Mouse (Mus musculus): ENCODE data around the gene Fjx1.

The Fjx1 gene

DNA sequence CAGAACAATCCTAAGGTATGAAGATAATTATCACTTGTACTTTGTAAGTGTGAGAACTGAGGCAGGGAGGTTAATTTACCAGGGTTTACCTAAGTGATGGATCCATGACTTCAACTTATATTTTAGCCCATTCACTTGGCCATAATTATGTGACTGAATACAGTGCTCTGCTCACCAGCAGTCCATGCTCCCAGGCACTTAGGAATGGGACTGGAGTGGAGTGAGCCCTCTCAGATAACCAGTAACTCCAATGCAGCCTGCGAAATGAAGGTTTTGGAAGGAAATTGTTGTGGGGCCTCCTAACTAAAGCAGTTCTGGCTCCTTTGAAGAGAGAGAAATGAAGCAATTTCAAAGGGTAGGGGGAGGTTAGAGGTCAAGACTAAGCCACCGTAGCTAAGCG, 25.9 kb downstream of the Fjx1 start:
- no peak for DNase-seq (ENCODE audit: low spot score)

GRCm38 (mm10) chr2:102416149-102416743, 36.1 kb downstream of the Fjx1 start:
- DNase-seq (ENCODE audit: low spot score), result no peak

GRCm38 (mm10) chr2:102412738-102413137, 39.6 kb downstream of the Fjx1 start:
- no peak for DNase-seq (ENCODE audit: low spot score)

DNA sequence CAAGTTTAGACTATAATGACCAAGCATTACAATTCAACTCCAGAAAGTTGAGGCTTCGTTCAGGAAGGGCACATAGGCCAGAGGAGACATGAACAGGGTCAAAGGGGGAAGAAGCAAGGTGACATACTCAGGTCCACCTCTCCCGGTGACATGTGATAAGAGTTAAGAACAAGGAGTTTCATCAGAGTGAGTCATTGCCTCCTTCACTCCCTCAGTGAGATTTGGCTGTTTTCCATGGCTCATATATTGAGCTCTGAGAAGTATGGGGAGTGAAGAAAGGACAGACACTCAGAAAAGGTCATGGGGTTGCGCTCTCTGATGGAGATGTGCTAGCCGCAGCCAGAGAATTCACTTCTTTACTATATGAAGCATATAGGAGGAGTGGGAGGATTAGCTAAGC, 41.7 kb downstream of the Fjx1 start:
- no peak for DNase-seq (ENCODE audit: low spot score)

DNA sequence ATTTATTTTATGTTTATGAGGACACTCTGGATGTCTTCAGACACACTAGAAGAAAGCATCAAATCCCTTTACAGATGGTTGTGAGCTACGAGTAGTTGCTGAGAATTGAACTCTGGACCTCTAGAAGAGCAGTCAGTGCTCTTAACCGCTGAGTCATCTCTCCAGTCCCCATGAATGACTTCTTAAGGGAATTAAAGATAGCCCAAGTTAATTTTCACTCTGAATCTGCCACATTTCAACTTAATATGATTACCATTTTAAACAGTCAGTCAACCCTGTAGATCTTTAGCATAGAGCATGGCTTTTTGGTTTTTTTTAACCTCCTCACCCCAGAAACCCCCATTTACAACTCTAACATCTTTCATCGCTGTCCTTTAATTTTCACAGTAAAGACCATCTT, 42.6 kb downstream of the Fjx1 start:
- no peak for DNase-seq (ENCODE audit: low spot score)

DNA sequence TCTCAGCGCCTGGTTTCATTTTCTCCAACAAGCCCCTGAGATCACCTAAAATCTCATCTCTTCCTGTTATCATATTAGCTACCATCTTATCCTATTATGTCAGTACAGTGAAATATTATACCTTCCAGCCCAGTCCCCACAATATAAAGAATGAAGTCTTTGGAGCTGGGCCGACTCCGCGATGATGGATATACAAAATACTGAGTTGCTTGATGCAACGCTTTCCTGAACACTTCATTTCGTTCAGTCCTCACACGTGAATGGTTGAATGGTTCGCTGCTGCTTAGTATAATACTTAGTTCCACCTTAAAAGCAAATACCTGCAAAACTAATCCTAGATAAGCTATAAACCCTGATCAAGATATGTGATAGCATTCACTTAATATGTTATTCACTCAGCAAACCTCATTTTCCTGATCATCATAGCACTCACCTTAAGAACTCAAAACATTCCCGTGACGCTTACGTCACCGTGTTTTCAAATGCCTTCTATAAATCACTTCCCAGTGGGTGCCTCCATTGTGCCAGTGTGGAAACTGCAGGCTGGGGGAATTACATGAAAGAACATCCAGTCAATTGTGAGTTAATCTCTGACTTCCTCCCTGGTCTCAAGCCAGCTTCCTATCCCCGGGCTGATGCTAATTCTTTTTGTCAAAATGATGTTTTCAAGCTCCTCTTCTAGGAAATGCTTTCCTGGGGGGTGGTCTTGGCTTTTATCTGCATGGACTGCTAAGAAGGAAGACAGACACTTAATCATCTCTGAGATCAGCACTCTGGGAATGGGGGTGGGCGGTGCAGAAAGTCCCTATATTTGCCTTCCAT, 44.7 kb downstream of the Fjx1 start, which contains the start of gene Trim44:
Gene Trim44 (minus strand): TSS at position 466 of the 822 bp plus-strand sequence.
- DNase-seq (ENCODE audit: low spot score), result peak; percentile 49

DNA sequence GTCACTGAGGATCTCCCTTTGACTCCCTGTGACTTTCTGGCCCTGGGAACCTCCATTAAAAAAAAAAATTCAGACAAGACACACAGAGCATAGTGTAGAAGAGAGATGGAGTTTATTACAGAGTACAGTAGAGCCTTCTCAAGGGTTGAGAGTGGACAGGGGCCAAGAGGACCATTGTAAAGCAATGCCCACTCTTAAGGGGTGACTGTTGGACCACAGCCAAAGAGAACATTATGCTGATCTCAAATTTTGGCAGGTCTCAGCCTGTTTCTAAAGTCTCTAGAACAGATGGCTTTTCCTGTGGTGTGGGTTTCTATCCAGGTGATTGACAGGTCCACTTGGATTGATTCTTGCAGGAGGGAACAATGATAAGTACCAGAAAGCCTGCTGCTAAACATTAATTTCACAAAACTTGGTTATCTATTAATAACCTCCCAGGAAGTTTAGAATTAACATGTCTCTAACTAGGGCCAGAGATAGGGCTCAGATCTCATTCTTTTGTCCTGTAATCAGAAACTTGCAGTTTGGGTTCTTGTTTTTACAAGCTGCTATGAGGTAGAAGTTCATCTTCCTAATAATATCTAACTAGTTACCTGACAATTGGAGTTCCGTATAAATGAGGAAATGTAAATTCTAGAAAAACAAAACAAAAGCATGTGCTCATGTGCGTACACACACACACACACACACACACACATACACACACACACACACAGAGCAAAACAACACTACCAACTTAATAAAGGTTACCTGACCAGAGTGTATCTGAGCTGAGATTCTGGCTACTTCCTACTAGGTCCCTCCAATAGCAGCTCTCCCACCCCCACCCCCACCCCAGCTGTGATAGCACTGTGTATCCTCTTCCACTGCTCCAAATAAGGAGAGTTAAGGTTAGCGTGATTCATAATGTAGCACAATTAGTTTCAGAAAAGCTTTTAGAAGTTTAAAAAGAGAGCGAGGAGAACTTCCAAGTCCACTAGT, 45.7 kb downstream of the Fjx1 start:
- DNase-seq (ENCODE audit: low spot score), result no peak

GRCm38 (mm10) chr2:102403982-102404381, 48.3 kb downstream of the Fjx1 start:
- DNase-seq (ENCODE audit: low spot score), result no peak

DNA sequence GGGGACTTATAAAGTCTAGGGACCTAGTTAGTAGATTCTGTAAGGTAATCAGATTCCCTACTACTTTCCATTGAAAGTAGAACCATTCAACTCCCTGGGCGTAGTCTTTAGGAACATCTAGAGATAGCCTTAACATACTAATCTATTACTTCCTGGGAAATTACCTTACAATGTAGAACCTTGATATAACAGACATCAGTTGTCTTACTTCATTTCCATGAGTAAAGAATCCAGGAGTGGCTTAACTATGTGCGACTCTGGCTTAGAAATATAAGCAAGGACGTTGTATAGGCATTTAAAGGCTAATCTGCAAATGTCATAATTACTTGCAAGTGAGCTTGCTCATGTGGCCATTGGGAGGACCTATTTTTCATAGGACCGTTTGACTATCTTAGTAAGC, 49.0 kb downstream of the Fjx1 start:
- no peak for DNase-seq (ENCODE audit: low spot score)

DNA sequence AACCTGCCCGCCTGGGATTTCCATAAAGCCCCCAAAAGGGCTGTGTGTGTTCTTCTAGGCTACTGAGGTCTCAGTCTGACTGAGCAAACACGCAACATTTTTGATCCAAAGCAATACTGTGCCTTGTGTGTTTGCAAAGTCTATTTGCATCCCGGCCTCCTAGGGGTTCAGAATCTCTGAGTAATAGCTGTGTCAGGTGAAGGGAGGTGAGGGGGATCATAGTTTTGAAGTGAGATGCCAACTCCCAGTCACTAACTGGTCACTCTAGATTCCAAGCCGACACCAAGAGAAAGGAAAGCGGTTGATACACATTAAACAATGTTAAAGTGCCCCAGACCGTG, 51.0 kb downstream of the Fjx1 start:
- no peak for DNase-seq (ENCODE audit: low spot score)

DNA sequence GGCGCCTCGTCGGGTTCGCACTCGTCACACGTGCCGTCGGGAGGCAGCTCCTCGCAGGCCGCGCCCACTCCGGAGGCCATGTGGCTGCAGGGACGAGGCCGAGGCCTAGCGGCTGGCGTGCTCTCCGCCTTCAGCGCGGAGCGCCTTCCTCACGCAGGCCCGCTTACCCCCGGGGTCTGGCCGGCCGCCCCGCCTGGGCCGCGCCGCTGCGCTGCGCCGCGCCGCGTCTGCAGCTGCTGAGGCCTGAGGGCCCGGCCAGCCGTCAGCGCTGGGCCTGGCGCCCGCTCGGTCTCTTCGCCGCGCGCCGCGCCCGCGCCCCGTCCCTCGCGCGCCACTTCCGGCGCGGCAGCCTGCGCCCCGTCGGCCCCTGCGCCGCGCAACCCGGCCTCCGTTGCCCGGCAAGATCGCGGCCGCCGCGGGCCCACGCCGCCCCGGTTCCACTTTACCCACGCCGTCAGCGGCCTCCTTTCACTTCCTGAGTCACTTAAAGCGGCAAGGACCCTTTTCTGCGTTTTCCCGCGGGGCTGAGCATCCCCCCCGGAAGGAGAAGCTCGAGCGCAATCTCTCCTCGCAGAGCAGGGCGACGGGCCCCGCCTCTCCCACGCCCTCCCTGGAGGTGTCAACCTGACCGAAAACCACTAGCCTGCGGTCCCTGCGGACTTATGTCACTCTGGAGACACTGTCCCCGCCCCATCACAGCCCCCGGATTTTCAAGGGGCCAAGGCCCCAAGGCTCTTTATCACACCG, 51.5 kb downstream of the Fjx1 start:
- DNase-seq (ENCODE audit: low spot score), result peak; percentile 92

- DNase-seq (ENCODE audit: low spot score), result no peak
Observed at GRCm38 (mm10) chr2:102399864-102400604, 52.3 kb downstream of the Fjx1 start.
